Mouse (Mus musculus) liver (tissue): ENCODE measurements around the gene Ring1.
"Not testable (repeated sequence)": the region's sequence is repeated elsewhere in the genome, so short reads cannot be mapped to it uniquely, and the experiment has no call there.

Experiments used
- DNase-seq: peaks from one replicate; pipeline ENCODE4 v3.0.0-alpha.2; 2020; ENCODE audit warnings: mixed read lengths

Ring1 gene

GRCm38 (mm10) chr17:34028501-34029149 is 4.1 kb upstream of the Ring1 start:
- peak; percentile 2 for DNase-seq

DNA sequence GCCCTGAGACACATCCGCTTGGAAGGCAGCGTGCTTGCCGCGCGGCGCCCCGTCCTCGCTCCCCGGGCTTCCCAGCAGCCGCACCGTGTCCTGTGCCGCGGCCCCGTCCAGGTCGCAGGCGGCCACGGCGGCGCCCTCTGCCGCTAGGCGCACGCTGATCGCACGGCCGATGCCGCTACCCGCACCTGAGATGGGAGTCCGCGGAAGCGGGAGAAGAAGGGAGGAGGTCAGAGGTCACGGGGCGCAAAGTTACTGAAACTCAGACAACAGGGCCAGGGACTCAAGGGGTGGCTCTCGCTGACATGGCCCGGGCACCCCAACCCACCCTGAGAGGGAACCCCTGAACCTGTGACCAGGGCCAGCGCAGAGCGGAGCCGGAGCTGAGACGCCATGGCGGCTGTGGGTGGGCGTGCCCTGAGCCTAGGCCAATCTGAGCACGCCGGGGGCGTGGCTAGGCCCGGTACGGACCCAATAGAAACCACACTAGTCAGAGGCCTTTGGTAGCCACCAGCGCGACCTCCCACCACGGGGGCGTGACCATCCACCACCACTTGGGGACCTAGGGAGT is 3.3 kb upstream of the Ring1 start, which contains the start of gene H2-Ke6:
Gene H2-Ke6 (minus strand): TSS at position 405 of the 568 bp plus-strand sequence.
- DNase-seq = peak; percentile 96

DNA sequence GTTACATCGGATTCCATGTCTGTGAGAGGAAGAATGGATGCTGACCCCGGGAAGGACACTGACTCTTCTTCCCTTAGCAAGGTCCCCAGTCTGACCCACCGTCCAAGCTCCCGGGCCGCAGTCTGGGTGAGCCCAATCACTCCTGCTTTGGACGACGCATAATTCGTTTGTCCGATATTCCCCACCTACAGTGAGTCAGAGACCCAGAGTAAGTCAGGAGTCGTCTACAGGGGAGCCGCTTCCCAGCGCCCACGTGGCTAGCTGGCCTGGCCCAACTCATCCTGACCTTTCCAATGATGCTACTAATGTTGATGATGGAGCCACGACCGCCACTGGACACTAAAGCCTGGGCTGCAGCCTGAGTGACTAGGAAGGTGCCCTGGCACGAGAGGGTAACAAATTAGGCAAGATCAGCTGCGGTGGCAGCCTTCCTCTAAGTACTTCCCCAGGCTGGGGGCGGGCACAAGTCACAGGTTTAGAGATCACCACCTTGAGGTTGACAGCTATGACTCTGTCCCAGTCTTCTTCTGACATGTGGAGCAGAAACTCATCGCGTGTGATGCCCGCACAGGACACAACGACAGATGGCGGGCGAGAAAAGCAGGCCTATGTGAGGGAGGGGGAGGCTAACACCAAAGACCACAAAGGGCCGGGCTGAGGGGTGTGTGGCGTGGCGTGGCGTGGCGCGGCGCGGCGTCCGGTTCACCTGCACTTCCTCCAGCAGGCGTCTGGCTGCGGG is 2.6 kb upstream of the Ring1 start:
- DNase-seq = peak; percentile 53

GRCm38 (mm10) chr17:34026221-34026620 is 1.7 kb upstream of the Ring1 start:
- no peak for DNase-seq

GRCm38 (mm10) chr17:34025756-34026151 is 1.3 kb upstream of the Ring1 start:
- no peak for DNase-seq

DNA sequence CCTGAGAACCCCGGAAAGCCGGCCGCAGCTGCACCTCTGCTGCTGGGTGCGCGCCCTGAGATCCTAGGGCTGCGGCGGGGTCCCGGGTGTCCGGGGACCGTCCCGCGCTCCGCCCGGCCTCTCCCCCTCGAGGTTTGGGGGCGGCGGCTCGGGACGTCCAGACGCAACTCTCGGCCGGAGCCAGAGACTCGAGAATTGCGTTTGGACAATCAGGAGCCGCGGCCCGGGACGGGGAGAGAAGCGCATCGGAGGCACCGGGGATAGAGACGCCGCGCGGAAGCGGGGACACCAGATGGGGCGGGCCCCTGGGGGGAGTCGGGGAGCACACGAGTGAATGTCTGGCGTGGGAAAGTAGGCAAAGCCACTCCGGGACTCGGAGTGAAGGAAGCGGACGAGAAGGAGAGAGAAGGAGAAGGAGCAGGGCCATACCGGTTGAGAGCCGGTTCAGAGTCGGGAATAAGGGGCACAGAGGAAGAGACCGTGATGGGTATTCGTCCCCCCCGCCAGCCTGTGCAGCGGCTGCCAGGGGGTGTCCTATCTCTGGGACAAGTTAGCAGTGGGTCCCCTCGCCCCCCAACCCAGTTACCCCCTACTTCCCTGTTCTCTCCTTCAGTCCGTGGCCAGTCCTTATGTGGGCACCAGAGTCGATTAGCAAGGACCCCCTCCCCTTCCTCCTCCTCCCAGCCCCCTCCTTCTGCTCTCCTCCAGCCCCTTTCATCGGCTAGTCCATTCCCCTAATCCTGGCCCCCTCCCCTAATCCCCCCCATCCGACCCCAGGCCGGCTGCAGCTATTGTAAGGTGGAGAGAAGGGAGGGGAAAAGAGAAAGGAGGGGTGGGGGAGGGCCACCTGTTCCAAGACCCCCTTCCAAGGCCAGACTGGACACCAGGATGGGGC is 628 bp upstream of the Ring1 start:
- peak; percentile 34 for DNase-seq

- DNase-seq = no peak
Measured at GRCm38 (mm10) chr17:34023678-34024077, 802 bp downstream of the Ring1 start.

GRCm38 (mm10) chr17:34022987-34023386 is 1.5 kb downstream of the Ring1 start:
- DNase-seq = no peak

DNA sequence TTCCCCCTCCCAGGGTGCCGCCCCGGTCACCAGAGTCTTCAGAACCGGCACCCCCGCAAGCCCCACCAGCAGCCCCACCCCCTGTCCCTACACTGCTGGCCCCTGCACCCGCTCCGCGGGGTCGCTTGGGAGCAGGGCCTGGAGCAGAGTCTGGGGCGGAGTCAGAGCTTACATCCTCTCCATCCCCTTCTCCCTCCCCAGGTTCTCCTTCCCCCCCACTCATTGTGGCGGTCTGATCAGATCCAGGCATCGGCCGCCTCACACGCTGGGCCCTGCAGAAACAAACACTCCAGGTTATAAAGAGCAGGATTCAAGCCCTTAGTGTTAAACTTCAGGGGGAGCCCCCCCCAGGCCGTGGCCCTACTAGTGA is 2.1 kb downstream of the Ring1 start:
- DNase-seq = no peak

- DNase-seq = no peak
Measured at GRCm38 (mm10) chr17:34021539-34022413, 2.7 kb downstream of the Ring1 start.

GRCm38 (mm10) chr17:34013436-34013835 is 11.0 kb downstream of the Ring1 start:
- no peak for DNase-seq

GRCm38 (mm10) chr17:34010156-34010555 is 14.3 kb downstream of the Ring1 start:
- no peak for DNase-seq

- DNase-seq = no peak
Measured at GRCm38 (mm10) chr17:34006570-34006969, 17.9 kb downstream of the Ring1 start.

GRCm38 (mm10) chr17:34003426-34003825 is 21.1 kb downstream of the Ring1 start:
- peak; percentile 55 for DNase-seq

DNA sequence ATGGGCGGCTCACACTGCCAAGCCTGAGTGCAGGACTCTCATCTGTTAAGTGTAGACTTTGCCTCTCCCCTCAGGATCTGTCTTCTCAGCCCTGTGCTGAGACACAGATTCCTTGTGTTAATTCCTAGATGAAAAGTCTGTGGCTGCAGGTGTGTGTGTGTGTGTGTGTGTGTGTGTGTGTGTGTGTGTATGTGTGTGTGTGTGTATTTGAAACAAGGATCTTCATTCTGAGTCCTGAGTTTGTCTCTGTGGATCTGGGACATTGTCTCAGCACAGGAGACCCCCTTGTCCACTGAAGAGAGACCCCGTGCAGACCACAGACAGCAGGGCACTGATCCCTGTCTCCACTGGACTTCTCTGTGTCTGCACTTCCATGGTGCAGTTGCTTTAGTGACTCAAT is 23.7 kb downstream of the Ring1 start:
- DNase-seq = not testable (repeated sequence)

GRCm38 (mm10) chr17:34000150-34000537 is 24.3 kb downstream of the Ring1 start, which contains the start of gene H2-K1:
Gene H2-K1 (minus strand): TSS chr17:34000347.
- DNase-seq = peak; percentile 83

- DNase-seq = peak; percentile 26
Measured at GRCm38 (mm10) chr17:33999341-34000149, 24.9 kb downstream of the Ring1 start.

DNA sequence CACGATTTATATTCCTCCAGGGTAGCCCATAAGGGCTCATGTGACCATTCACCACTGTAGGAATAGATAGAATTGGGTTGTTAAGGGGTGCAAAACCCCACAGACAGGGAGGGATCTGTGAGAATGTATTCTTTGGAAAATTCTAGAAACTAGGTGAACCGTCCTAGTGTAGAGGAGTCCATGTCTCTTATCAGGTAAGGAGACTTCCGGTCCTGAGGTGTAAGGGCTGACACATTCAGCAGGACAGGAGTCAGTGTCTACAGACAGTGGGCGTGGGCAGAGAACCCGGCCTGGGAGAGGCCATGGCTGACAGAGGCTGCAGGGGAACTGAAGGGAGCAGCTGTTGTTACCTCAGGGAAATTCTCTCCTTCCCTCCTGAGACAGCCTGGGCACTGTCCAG is 25.8 kb downstream of the Ring1 start:
- DNase-seq = not testable (repeated sequence)

GRCm38 (mm10) chr17:33997025-33997424 is 27.5 kb downstream of the Ring1 start:
- not testable (repeated sequence) for DNase-seq

DNA sequence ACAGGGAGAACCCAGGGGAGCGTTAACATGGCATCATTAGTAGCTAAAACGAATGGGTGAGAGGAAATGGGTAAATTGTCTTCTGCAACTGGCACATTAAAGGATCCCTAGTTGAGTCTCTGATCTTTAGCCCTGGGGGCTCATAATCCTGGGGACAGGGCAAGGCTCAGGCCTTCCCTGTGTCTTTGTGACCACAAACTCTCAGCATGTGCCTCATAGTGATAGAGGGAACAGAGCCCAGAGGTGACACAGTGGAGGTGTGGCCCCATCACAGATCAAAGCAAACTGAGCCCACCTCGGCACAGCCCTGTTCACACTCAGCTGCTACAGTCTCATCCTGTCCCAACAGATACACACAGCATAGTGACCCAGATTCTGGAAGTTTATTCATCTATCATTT is 28.8 kb downstream of the Ring1 start:
- no peak for DNase-seq

DNA sequence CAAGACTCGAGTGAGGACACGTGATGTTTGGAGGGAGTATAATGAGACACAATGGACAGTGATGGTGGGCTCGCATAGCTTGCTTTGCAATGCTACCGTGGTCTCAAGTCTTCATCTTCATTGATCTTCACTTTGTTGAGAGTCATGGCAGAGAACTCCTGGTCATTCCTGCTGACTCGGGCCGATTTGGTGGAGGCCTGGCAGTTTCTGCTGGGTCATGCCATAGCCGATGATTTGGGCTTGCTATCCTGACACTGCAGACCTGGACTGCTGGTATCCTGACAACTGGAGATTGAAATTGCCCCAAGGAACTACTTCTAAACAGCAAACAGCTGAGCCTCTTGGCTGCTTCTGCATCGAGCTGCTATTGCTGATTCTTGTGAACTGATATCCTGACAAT is 29.5 kb downstream of the Ring1 start:
- DNase-seq = no peak
